Mouse (Mus musculus) ES-Bruce4 (cell line): ENCODE measurements around the gene Zfp689.

Source experiments
- CTCF ChIP-seq: IDR thresholded peaks from one replicate; pipeline ENCODE4 v1.8.1; 2011; ENCODE audit warnings: low read depth, low read length
- EP300 ChIP-seq: IDR thresholded peaks from 2 replicates; pipeline ENCODE4 v1.6.1; 2011; ENCODE audit warnings: low read depth, low read length; ENCODE audit not compliant: insufficient read depth

GRCm38 (mm10) chr7:127443976-127444375, 5.0 kb downstream of the Zfp689 start:
- no peak for TF ChIP-seq CTCF
- no peak for TF ChIP-seq EP300
